Mouse (Mus musculus) forebrain, embryonic 10.5 days (tissue): ENCODE data around the gene Galnt17. TPM values are rescaled to one million over a fixed set of nuclear protein-coding genes. Genes with fewer than 3 reads are reported as not detected.

Experiments
- DNase-seq: peaks from one replicate; pipeline ENCODE4 v3.0.0-alpha.2; 2017; ENCODE audit warnings: low spot score; ENCODE audit errors: extremely low spot score
- H3K27ac ChIP-seq: fragments of 300-500 bp; sonication (generic); 2 replicates; pipeline ENCODE4 v1.5.1; 2016; ENCODE audit warnings: mild to moderate bottlenecking
- H3K27me3 ChIP-seq: fragments of 300-500 bp; sonication (generic); 2 replicates; pipeline ENCODE4 v1.6.1; 2016; ENCODE audit warnings: mild to moderate bottlenecking; ENCODE audit not compliant: poor library complexity, severe bottlenecking
- H3K36me3 ChIP-seq: fragments of 300-500 bp; sonication (generic); replicated peaks from 2 replicates; pipeline ENCODE4 v1.6.1; 2016; ENCODE audit warnings: mild to moderate bottlenecking, moderate library complexity
- H3K4me1 ChIP-seq: fragments of 300-500 bp; sonication (generic); 2 replicates; pipeline ENCODE4 v1.6.1; 2016
- H3K4me3 ChIP-seq: fragments of 300-500 bp; sonication (generic); 2 replicates; pipeline ENCODE4 v1.5.1; 2016; ENCODE audit warnings: mild to moderate bottlenecking, moderate library complexity
- H3K9me3 ChIP-seq: fragments of 300-500 bp; sonication (generic); 2 replicates; pipeline ENCODE4 v1.6.1; 2016; ENCODE audit warnings: mild to moderate bottlenecking, moderate library complexity
- WGBS: fragments of 180-500 bp; shearing (Covaris S2); methylation state at CpG from one replicate; pipeline ENCODE4 v1.1.7; 2016; 5-methylcytosine and 5-hydroxymethylcytosine counted together
- polyA plus RNA-seq: library from polyadenylated mRNA; unstranded; fragments of >200 nt; fragmentation: Nextera tagmentation; extraction: Ambion mirVana; gene quantifications from 2 replicates; pipeline ENCODE4 v1.2.1, GENCODE M21; 2016

Gene Galnt17
- polyA plus RNA-seq, 1 experiment from 2014 or later = 0.98 TPM

DNA sequence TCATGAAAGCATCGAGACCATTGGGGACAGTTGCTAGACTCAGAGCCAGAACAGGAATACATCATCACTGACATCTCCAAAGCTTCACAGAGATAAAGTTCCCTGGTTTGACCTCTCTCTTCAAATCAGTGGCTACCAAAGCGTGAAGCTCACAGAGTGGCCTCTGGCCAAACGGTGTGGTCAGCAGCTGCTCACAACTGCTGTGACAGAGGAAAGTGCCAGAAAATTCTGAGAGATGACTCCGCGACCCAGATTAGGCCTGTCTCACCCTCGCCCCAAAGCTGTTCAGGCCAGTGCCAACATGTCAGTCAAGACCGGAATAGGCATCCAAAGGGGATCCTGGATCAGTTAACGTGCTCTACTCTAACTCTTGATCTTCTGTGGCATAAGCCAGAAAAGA lies 74.5 kb downstream of the Galnt17 start:
- Histone ChIP-seq H3K27me3 (no peaks in the 10 kb centered on the region), H3K27ac (no peak overlapping the region), H3K9me3 (no peaks in the 10 kb centered on the region), H3K4me3 (no peak overlapping the region), H3K36me3 (no peaks in the 10 kb centered on the region), H3K4me1 (no peaks in the 10 kb centered on the region)
- DNase-seq = no peak
- 94% methylated on average over 8 of the region's 8 CpGs for WGBS

DNA sequence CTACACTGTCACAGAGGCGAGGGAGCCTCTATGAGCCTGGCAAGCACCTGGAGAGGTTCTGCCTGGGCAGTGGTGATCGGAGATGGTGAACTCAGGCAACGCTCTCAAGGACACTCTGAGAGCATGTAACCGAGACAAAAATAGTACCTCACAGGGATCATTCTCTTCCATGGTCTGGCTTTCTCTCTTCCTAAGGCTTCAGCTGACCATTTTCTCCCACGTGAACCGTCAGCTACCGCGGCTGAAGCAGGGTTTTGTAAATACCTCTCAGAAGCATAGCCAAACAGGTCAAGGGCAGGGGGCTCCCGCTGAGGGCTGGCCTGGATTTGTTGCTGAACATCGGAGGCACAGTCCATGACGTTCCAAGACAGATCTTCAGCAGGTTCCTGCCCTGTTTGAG lies 77.2 kb downstream of the Galnt17 start:
- Histone ChIP-seq H3K4me1 (no peaks in the 10 kb centered on the region), H3K4me3 (no peak overlapping the region), H3K27ac (no peak overlapping the region), H3K9me3 (no peaks in the 10 kb centered on the region), H3K27me3 (no peaks in the 10 kb centered on the region), H3K36me3 (no peaks in the 10 kb centered on the region)
- 84% methylated on average over 11 of the region's 11 CpGs for WGBS
- DNase-seq = no peak

DNA sequence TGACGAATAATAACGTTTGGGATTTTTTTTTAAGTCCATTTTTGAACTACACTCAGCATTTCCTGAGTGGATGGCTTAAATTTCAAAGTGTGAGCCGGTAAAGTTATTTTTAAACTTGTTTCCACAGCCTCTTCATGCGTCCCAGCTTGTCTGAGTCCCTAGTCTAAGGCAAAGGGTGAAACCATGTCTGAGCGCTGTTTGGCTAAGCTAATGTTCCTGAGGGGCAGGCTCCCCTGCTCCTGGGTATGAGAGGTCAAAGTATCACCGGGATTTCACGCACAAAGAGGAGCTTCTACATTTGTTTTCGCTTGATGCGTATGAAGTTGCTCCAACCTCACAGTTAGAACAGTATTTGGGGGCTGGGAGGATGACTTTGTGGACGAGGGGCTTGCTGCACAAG lies 78.6 kb downstream of the Galnt17 start:
- no peak overlapping the region for H3K4me3 ChIP-seq
- H3K4me1 ChIP-seq = no peaks in the 10 kb centered on the region
- DNase-seq = no peak
- H3K9me3 ChIP-seq = no peaks in the 10 kb centered on the region
- 85% methylated on average over 10 of the region's 10 CpGs for WGBS
- H3K27me3 ChIP-seq = no peaks in the 10 kb centered on the region
- H3K36me3 ChIP-seq = no peaks in the 10 kb centered on the region
- no peak overlapping the region for H3K27ac ChIP-seq

GRCm38 (mm10) chr5:131223416-131223815 lies 84.9 kb downstream of the Galnt17 start:
- no peak for DNase-seq
- WGBS = 71% methylated on average over 1 of the region's 1 CpGs
- Histone ChIP-seq H3K9me3 (no peaks in the 10 kb centered on the region), H3K27me3 (no peaks in the 10 kb centered on the region), H3K27ac (no peak overlapping the region), H3K4me1 (no peaks in the 10 kb centered on the region), H3K4me3 (no peak overlapping the region), H3K36me3 (no peaks in the 10 kb centered on the region)

- 91% methylated on average over 10 of the region's 10 CpGs for WGBS
Observed at GRCm38 (mm10) chr5:131222498-131223244, 85.6 kb downstream of the Galnt17 start.

DNA sequence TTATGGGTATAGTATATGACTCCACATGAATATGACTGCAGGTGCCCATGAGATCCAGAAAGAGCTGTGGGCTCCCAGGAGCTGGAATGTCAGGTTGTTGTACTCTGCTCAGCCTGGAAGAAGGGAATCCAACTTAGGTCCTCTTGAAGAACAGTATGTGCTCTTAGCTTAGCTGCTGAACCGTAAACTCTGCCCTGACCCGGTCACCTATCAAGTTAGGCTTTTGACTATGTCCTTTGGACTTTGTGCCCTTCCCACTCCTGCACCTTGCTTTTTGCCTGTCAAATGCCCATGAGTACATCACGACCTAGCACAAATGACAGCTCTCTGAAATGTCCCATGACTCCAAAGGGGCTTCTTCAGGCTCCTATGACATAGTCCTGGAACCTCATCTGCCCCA lies 90.1 kb downstream of the Galnt17 start:
- Histone ChIP-seq H3K36me3 (no peaks in the 10 kb centered on the region), H3K27me3 (no peaks in the 10 kb centered on the region), H3K9me3 (no peaks in the 10 kb centered on the region; the same call in 1 of the 2 replicates), H3K4me1 (no peaks in the 10 kb centered on the region), H3K4me3 (no peak overlapping the region), H3K27ac (no peak overlapping the region)
- DNase-seq = no peak
- 83% methylated on average over 3 of the region's 3 CpGs for WGBS

More at GRCm38 (mm10) chr5:131222498-131223244, 85.6 kb downstream of the Galnt17 start:
- H3K27ac ChIP-seq = no peak overlapping the region
- DNase-seq = no peak
- no peaks in the 10 kb centered on the region for H3K36me3 ChIP-seq
- H3K9me3 ChIP-seq = no peaks in the 10 kb centered on the region; the same call in 1 of the 2 replicates
- H3K4me3 ChIP-seq = no peak overlapping the region
- no peaks in the 10 kb centered on the region for H3K4me1 ChIP-seq
- no peaks in the 10 kb centered on the region for H3K27me3 ChIP-seq

DNA sequence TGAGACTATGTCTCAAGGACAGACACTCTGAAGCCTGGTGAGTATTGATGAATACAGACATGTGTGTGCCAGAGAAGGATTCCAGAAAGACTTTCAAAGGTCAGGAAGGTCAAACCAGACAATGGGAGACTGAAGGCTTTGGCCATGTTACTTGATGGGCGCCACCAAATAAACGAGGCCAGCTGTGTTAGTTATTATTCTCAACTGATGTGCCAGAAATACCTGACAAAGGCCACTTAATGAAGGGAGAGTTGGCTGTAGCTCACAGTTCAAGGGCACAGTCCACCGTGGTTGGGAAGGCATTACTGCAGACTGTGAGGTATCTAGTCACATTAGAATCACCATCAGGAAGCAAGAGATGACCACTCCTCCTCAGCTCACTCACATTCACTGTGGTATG lies 96.7 kb downstream of the Galnt17 start:
- H3K27me3 ChIP-seq = no peaks in the 10 kb centered on the region
- peaks cover 5% of the 10 kb centered on the region; the same call in 1 of the 2 replicates for H3K4me1 ChIP-seq
- DNase-seq = no peak
- no peaks in the 10 kb centered on the region for H3K36me3 ChIP-seq
- WGBS = 71% methylated on average over 3 of the region's 3 CpGs
- H3K9me3 ChIP-seq = no peaks in the 10 kb centered on the region
- H3K4me3 ChIP-seq = no peak overlapping the region
- H3K27ac ChIP-seq = no peak overlapping the region

DNA sequence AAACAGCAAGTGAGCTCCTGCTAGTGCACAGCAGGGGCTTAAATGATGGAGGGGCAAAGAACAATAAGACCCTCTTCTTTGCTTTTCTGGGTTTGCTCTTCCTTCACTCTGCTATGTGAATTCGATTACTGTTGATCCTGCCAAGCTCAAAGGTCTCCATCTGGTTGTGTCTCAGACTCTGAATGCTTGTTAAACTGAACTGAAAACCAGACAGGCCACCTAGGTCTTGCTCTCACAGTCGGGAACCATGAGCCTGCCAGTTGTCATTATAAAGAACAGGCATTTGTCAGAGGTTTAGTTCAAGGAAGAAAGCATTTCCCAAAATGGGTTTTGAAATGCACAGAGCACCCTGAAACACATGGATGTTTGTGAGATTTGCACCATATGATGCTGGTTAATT lies 107.2 kb downstream of the Galnt17 start:
- H3K4me1 ChIP-seq = no peaks in the 10 kb centered on the region
- H3K27me3 ChIP-seq = no peaks in the 10 kb centered on the region
- no peaks in the 10 kb centered on the region for H3K36me3 ChIP-seq
- WGBS = 66% methylated on average over 2 of the region's 2 CpGs
- no peaks in the 10 kb centered on the region for H3K9me3 ChIP-seq
- H3K27ac ChIP-seq = no peak overlapping the region
- no peak for DNase-seq
- no peak overlapping the region for H3K4me3 ChIP-seq

GRCm38 (mm10) chr5:131192311-131192710 lies 116.0 kb downstream of the Galnt17 start:
- DNase-seq = no peak
- Histone ChIP-seq H3K27ac (no peak overlapping the region), H3K4me1 (no peaks in the 10 kb centered on the region), H3K36me3 (no peaks in the 10 kb centered on the region), H3K4me3 (no peak overlapping the region), H3K27me3 (no peaks in the 10 kb centered on the region), H3K9me3 (no peaks in the 10 kb centered on the region)
- 88% methylated on average over 3 of the region's 3 CpGs for WGBS

DNA sequence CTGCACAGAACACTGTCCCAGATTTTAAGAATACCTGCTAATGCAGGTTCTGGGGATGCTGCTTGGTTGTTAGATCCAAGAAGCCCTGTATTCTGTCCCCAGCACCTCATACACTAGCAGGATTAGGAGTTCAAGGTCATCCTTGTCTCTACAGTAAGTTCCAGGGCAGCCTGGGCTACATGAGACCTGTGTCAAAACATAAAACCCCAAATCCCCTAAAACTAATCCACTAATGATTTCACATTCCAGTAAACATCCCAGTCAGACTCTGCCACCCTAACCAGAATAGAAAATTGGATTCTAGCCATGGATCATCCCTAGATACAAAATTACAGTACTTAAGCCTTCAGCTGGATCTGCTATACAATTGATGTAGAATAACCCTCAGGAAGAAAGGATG lies 123.7 kb downstream of the Galnt17 start:
- Histone ChIP-seq H3K9me3 (no peaks in the 10 kb centered on the region), H3K4me1 (no peaks in the 10 kb centered on the region), H3K27ac (no peak overlapping the region), H3K4me3 (no peak overlapping the region), H3K36me3 (no peaks in the 10 kb centered on the region), H3K27me3 (no peaks in the 10 kb centered on the region)
- no peak for DNase-seq

- DNase-seq = no peak
- 79% methylated on average over 1 of the region's 1 CpGs for WGBS
Observed at GRCm38 (mm10) chr5:131181231-131181630, 127.1 kb downstream of the Galnt17 start.

GRCm38 (mm10) chr5:131180756-131181155 lies 127.5 kb downstream of the Galnt17 start:
- no peak overlapping the region for H3K27ac ChIP-seq
- peaks cover 14% of the 10 kb centered on the region for H3K4me1 ChIP-seq
- 95% methylated on average over 1 of the region's 1 CpGs for WGBS
- H3K27me3 ChIP-seq = no peaks in the 10 kb centered on the region
- no peaks in the 10 kb centered on the region for H3K36me3 ChIP-seq
- DNase-seq = no peak
- no peaks in the 10 kb centered on the region for H3K9me3 ChIP-seq
- H3K4me3 ChIP-seq = no peak overlapping the region

More at GRCm38 (mm10) chr5:131181231-131181630, 127.1 kb downstream of the Galnt17 start:
- no peaks in the 10 kb centered on the region for H3K36me3 ChIP-seq
- no peak overlapping the region for H3K27ac ChIP-seq
- H3K27me3 ChIP-seq = no peaks in the 10 kb centered on the region
- H3K4me3 ChIP-seq = no peak overlapping the region
- no peaks in the 10 kb centered on the region for H3K9me3 ChIP-seq
- H3K4me1 ChIP-seq = peaks cover 14% of the 10 kb centered on the region

- Histone ChIP-seq H3K4me1 (peaks cover 14% of the 10 kb centered on the region), H3K4me3 (no peak overlapping the region), H3K36me3 (no peaks in the 10 kb centered on the region), H3K9me3 (no peaks in the 10 kb centered on the region), H3K27ac (no peak overlapping the region; the same call in 1 of the 2 replicates), H3K27me3 (no peaks in the 10 kb centered on the region)
- DNase-seq = no peak
- WGBS = 65% methylated on average over 7 of the region's 7 CpGs
Observed at GRCm38 (mm10) chr5:131177851-131178250, 130.4 kb downstream of the Galnt17 start.
